In genomic region chr7:143952130-143952529, GRCm38 (mm10) we compare ENCODE assay signal across 24 mouse cellular contexts. TPM values are rescaled to one million over a fixed set of nuclear protein-coding genes. Genes with fewer than 3 reads are reported as not detected.
DNase-seq lines count a peak whose midpoint lies in the region; ATAC-seq and TF ChIP-seq lines count a peak whose summit lies in the region.
"Had no signal": no experiment of that assay in that cellular context is flagged by ENCODE, and none has a peak within 500 bp of the region (broad histone marks: within the 10 kb centered on the region; RNA-seq: fewer than 3 reads in every experiment).

No protein-coding gene starts in this region.

- intact Hi-C loops in left cerebral cortex, postnatal 10 days (cut with DNase I) = no loop called here

- no peak overlapping the region for H3K27ac ChIP-seq in forebrain, postnatal 0 days (ENCODE audit: low read depth, low read length)
- H3K27ac ChIP-seq in forebrain, embryonic 14.5 days (ENCODE audit: low read depth, low read length) = no peak overlapping the region
- no peak overlapping the region for H3K27ac ChIP-seq in lung, postnatal 0 days (ENCODE audit: low read length)
- H3K27ac ChIP-seq: embryonic facial prominence, embryonic 10.5 days; embryonic facial prominence, embryonic 12.5 days; forebrain, embryonic 13.5 days had no signal

- H3K36me3 ChIP-seq in forebrain, postnatal 0 days (ENCODE audit: insufficient read depth) = no peaks in the 10 kb centered on the region
- no peaks in the 10 kb centered on the region for H3K36me3 ChIP-seq in forebrain, embryonic 14.5 days (ENCODE audit: control insufficient read depth, insufficient read depth, low read length)
- H3K36me3 ChIP-seq in lung, postnatal 0 days (ENCODE audit: insufficient read depth, low read length) = no peaks in the 10 kb centered on the region
- H3K36me3 ChIP-seq: embryonic facial prominence, embryonic 10.5 days; embryonic facial prominence, embryonic 12.5 days; G1E had no signal

- no peak for TF ChIP-seq CTCF in forebrain, postnatal 0 days (IDR thresholded peaks at IDR 0.05; ENCODE audit: low read depth)
- TF ChIP-seq CTCF in lung, postnatal 0 days (IDR thresholded peaks at IDR 0.05) = no peak

- H3K4me1 ChIP-seq in forebrain, postnatal 0 days (ENCODE audit: insufficient read depth) = no peaks in the 10 kb centered on the region
- no peaks in the 10 kb centered on the region for H3K4me1 ChIP-seq in forebrain, embryonic 14.5 days (ENCODE audit: control insufficient read depth, insufficient read depth, low read length)
- H3K4me1 ChIP-seq in lung, postnatal 0 days (ENCODE audit: insufficient read depth, low read depth, low read length) = no peaks in the 10 kb centered on the region
- H3K4me1 ChIP-seq: embryonic facial prominence, embryonic 12.5 days; forebrain, embryonic 13.5 days had no signal

- 64% methylated on average over 3 of the region's 3 CpGs for WGBS in forebrain, postnatal 0 days
- 75% methylated on average over 3 of the region's 3 CpGs for WGBS in forebrain, embryonic 14.5 days
- 30% methylated on average over 3 of the region's 3 CpGs for WGBS in lung, postnatal 0 days

- no peak for TF ChIP-seq EP300 in lung, postnatal 0 days (IDR thresholded peaks at IDR 0.05)

- no peak overlapping the region for H3K4me2 ChIP-seq in forebrain, postnatal 0 days (ENCODE audit: low read depth)
- H3K4me2 ChIP-seq in forebrain, embryonic 14.5 days (ENCODE audit: low read length) = no peak overlapping the region
- H3K4me2 ChIP-seq in lung, postnatal 0 days (replicated peaks; ENCODE audit: low read depth, low read length) = no peak overlapping the region
- H3K4me2 ChIP-seq: embryonic facial prominence, embryonic 12.5 days; forebrain, embryonic 13.5 days had no signal

- no peak overlapping the region for H3K9ac ChIP-seq in forebrain, postnatal 0 days
- H3K9ac ChIP-seq in forebrain, embryonic 14.5 days (ENCODE audit: low read length) = no peak overlapping the region
- no peak overlapping the region for H3K9ac ChIP-seq in lung, postnatal 0 days (replicated peaks; ENCODE audit: low read depth)
- H3K9ac ChIP-seq: embryonic facial prominence, embryonic 12.5 days; forebrain, embryonic 13.5 days had no signal

- ATAC-seq in forebrain, postnatal 0 days = peak; percentile 27; the same call in 1 of the 2 replicates
- no peak for ATAC-seq in forebrain, embryonic 14.5 days
- ATAC-seq in lung, postnatal 0 days = peak; percentile 67
- ATAC-seq: CD4-positive, CD25-positive, alpha-beta regulatory T cell, adult 4 months; forebrain, embryonic 13.5 days; forebrain, embryonic 16.5 days; Patski had no signal

- no peak overlapping the region for H3K4me3 ChIP-seq in forebrain, postnatal 0 days (ENCODE audit: low read depth, low read length)
- H3K4me3 ChIP-seq in forebrain, embryonic 14.5 days (ENCODE audit: low read depth, low read length) = no peak overlapping the region
- no peak overlapping the region for H3K4me3 ChIP-seq in lung, postnatal 0 days (ENCODE audit: low read depth, low read length)
- H3K4me3 ChIP-seq: embryonic facial prominence, embryonic 10.5 days; embryonic facial prominence, embryonic 12.5 days; forebrain, embryonic 13.5 days had no signal

- no peaks in the 10 kb centered on the region for H3K27me3 ChIP-seq in forebrain, postnatal 0 days (ENCODE audit: insufficient read depth, low read length)
- no peaks in the 10 kb centered on the region for H3K27me3 ChIP-seq in forebrain, embryonic 14.5 days (replicated peaks; ENCODE audit: control insufficient read depth, insufficient read depth, low read length)
- H3K27me3 ChIP-seq in lung, postnatal 0 days (replicated peaks; ENCODE audit: insufficient read depth, low read length) = no peaks in the 10 kb centered on the region; the same call in 1 of the 2 replicates
- H3K27me3 ChIP-seq: embryonic facial prominence, embryonic 12.5 days; Patski had no signal

- no peaks in the 10 kb centered on the region for H3K9me3 ChIP-seq in forebrain, postnatal 0 days (ENCODE audit: low read length)
- no peaks in the 10 kb centered on the region for H3K9me3 ChIP-seq in forebrain, embryonic 14.5 days (replicated peaks; ENCODE audit: control insufficient read depth, low read length)
- no peaks in the 10 kb centered on the region for H3K9me3 ChIP-seq in lung, postnatal 0 days (ENCODE audit: low read length)
- H3K9me3 ChIP-seq: embryonic facial prominence, embryonic 10.5 days; embryonic facial prominence, embryonic 12.5 days; forebrain, embryonic 13.5 days; G1E had no signal

- no peak for DNase-seq in forebrain, postnatal 0 days
- DNase-seq in forebrain, embryonic 14.5 days (ENCODE audit: low spot score) = no peak
- DNase-seq in lung, postnatal 0 days (ENCODE audit: low spot score) = peak; percentile 50
- no peak for DNase-seq in lung, postnatal 14 days
- DNase-seq in lung, postnatal 36 days = peak; percentile 26
- DNase-seq in left cerebral cortex, postnatal 10 days (ENCODE audit: extremely low spot score in 1 of 2, low spot score in 2 of 2) = no peak
- no peak for DNase-seq in T-cell, adult 2 months (ENCODE audit: low spot score)
- DNase-seq: adrenal gland, adult 2 months; adrenal gland, postnatal 14 days; adrenal gland, postnatal 36 days; B cell, adult 2 months; cerebellum, adult 11-12 months; cerebellum, adult 2 months; cerebellum, adult 9-10 months; cerebellum, postnatal 10 days; cerebellum, postnatal 25 days had no signal

RNA-seq across cellular contexts. Expression of gene Shank2, which starts 49.6 kb away (rescaled TPM):
- total RNA-seq in forebrain, postnatal 0 days (2014; rRNA removed) = 27.0 and 29.0 TPM in 2 replicates
- polyA plus RNA-seq in forebrain, postnatal 0 days (2015; fragmentation: Nextera tagmentation; extraction: Ambion mirVana) = 4.9 and 8.8 TPM in 2 replicates
- polyA plus RNA-seq in forebrain, embryonic 14.5 days (2014; fragmentation: Nextera tagmentation; extraction: Ambion mirVana) = 4.6 and 5.6 TPM in 2 replicates
- polyA plus RNA-seq in lung, postnatal 0 days (2015; fragmentation: Nextera tagmentation; extraction: Ambion mirVana) = 0.76 and 1.2 TPM in 2 replicates
- total RNA-seq in left cerebral cortex, postnatal 10 days (2021) = 100 to 1,000 TPM; 162 to 172 TPM
- total RNA-seq: CH12.LX had no signal
- polyA plus RNA-seq: G1E had no signal

Comparison
In these comparisons a context has a peak if more than half of its experiments do, and no peak if none do; other contexts are left out.
1. DNase-seq: peak in lung, postnatal 0 days (single experiment) and lung, postnatal 36 days (single experiment); none in forebrain, postnatal 0 days (single experiment), forebrain, embryonic 14.5 days (single experiment), lung, postnatal 14 days (single experiment), left cerebral cortex, postnatal 10 days (0 of 2) and T-cell, adult 2 months (single experiment).